In genomic region chr17:56767531-56768135, GRCm38 (mm10) we compare ENCODE assay signal across 26 mouse cellular contexts. TPM values are rescaled to one million over a fixed set of nuclear protein-coding genes. Genes with fewer than 3 reads are reported as not detected.
A peak's percentile ranks its signal among the peaks of the same experiment; 100 is the strongest.
DNase-seq lines count a peak whose midpoint lies in the region; ATAC-seq and TF ChIP-seq lines count a peak whose summit lies in the region.
"Had no signal": no experiment of that assay in that cellular context is flagged by ENCODE, and none has a peak within 500 bp of the region (broad histone marks: within the 10 kb centered on the region; RNA-seq: fewer than 3 reads in every experiment).

No protein-coding gene starts in this region.

- peak; percentile 41 for DNase-seq in cerebellum, adult 11 months
- DNase-seq in cerebellum, postnatal 36 days = no peak
- peak; percentile 53 for DNase-seq in cerebellum, adult 9-10 months
- no peak for DNase-seq in cerebellum, postnatal 25 days
- DNase-seq: adrenal gland, adult 8-10 months; adrenal gland, postnatal 25 days; gastrocnemius, adult 2 months; gastrocnemius, postnatal 14 days; heart, adult 18-20 months; heart, postnatal 10 days; heart, postnatal 4 days; kidney, adult 11 months; kidney, adult 8-10 months had no signal

- H3K4me2 ChIP-seq in intestine, postnatal 0 days (replicated peaks; ENCODE audit: low read depth) = no peak overlapping the region
- H3K4me2 ChIP-seq in intestine, embryonic 16.5 days (ENCODE audit: low read depth, low read length) = no peak overlapping the region
- H3K4me2 ChIP-seq: embryonic facial prominence, embryonic 12.5 days; embryonic facial prominence, embryonic 15.5 days; forebrain, embryonic 13.5 days; heart, embryonic 12.5 days; heart, embryonic 15.5 days; hindbrain, embryonic 14.5 days had no signal

- 92% methylated on average over 29 of the region's 29 CpGs for WGBS in intestine, postnatal 0 days
- WGBS in intestine, embryonic 16.5 days = 95% methylated on average over 29 of the region's 29 CpGs

- peak overlapping the region; percentile 28; the same call in 1 of the 2 replicates for H3K27ac ChIP-seq in intestine, postnatal 0 days (ENCODE audit: low read depth, low read length)
- no peak overlapping the region for H3K27ac ChIP-seq in intestine, embryonic 16.5 days (ENCODE audit: low read length)
- H3K27ac ChIP-seq: embryonic facial prominence, embryonic 12.5 days; embryonic facial prominence, embryonic 15.5 days; forebrain, embryonic 13.5 days; gastrocnemius, adult 2 months; heart, embryonic 15.5 days; hindbrain, embryonic 14.5 days; hindbrain, postnatal 0 days had no signal

- no peaks in the 10 kb centered on the region for H3K9me3 ChIP-seq in intestine, postnatal 0 days (ENCODE audit: control insufficient read depth)
- no peaks in the 10 kb centered on the region for H3K9me3 ChIP-seq in intestine, embryonic 16.5 days (ENCODE audit: control insufficient read depth, low read length)
- H3K9me3 ChIP-seq: embryonic facial prominence, embryonic 12.5 days; embryonic facial prominence, embryonic 15.5 days; forebrain, embryonic 13.5 days; heart, embryonic 12.5 days; heart, embryonic 15.5 days had no signal

- TF ChIP-seq CTCF in intestine, postnatal 0 days (IDR thresholded peaks at IDR 0.05; ENCODE audit: low read depth) = no peak

- no peak for ATAC-seq in intestine, postnatal 0 days
- no peak for ATAC-seq in intestine, embryonic 16.5 days
- ATAC-seq in frontal cortex, adult (ENCODE audit: low TSS enrichment) = no peak
- ATAC-seq: activated CD4-positive, CD25-positive, alpha-beta regulatory T cell, adult 4 months; forebrain, embryonic 13.5 days; forebrain, embryonic 16.5 days; hindbrain, postnatal 0 days; inflammation-experienced regulatory T-cells, adult 6 months had no signal

- 0 out of 2 replicates have a peak, but pooled peaks cover 4% of the 10 kb centered on the region for H3K4me1 ChIP-seq in intestine, postnatal 0 days (replicated peaks; ENCODE audit: control insufficient read depth, insufficient read depth, low read length)
- peaks cover 12% of the 10 kb centered on the region for H3K4me1 ChIP-seq in intestine, embryonic 16.5 days (ENCODE audit: control insufficient read depth, insufficient read depth, low read length)

- no peak overlapping the region for H3K9ac ChIP-seq in intestine, postnatal 0 days (ENCODE audit: low read depth, low read length)
- H3K9ac ChIP-seq in intestine, embryonic 16.5 days (ENCODE audit: low read depth, low read length) = no peak overlapping the region
- H3K9ac ChIP-seq: embryonic facial prominence, embryonic 12.5 days; embryonic facial prominence, embryonic 15.5 days; forebrain, embryonic 13.5 days; heart, embryonic 12.5 days; heart, embryonic 15.5 days; hindbrain, embryonic 14.5 days had no signal

- no peak overlapping the region for H3K4me3 ChIP-seq in intestine, postnatal 0 days (ENCODE audit: low read depth, low read length)
- no peak overlapping the region for H3K4me3 ChIP-seq in intestine, embryonic 16.5 days (ENCODE audit: low read length)
- H3K4me3 ChIP-seq: embryonic facial prominence, embryonic 12.5 days; embryonic facial prominence, embryonic 15.5 days; forebrain, embryonic 13.5 days; gastrocnemius, adult 2 months; heart, embryonic 12.5 days; heart, embryonic 15.5 days had no signal

- H3K36me3 ChIP-seq in intestine, postnatal 0 days (ENCODE audit: control insufficient read depth, insufficient read depth) = peaks cover 38% of the 10 kb centered on the region
- peaks cover 25% of the 10 kb centered on the region for H3K36me3 ChIP-seq in intestine, embryonic 16.5 days (ENCODE audit: control insufficient read depth, insufficient read depth, low read length)

- H3K27me3 ChIP-seq in intestine, postnatal 0 days (replicated peaks; ENCODE audit: control insufficient read depth, insufficient read depth, low read length) = no peaks in the 10 kb centered on the region
- H3K27me3 ChIP-seq in intestine, embryonic 16.5 days (replicated peaks; ENCODE audit: control insufficient read depth, insufficient read depth, low read length) = no peaks in the 10 kb centered on the region
- H3K27me3 ChIP-seq: embryonic facial prominence, embryonic 12.5 days; embryonic facial prominence, embryonic 15.5 days; forebrain, embryonic 13.5 days; heart, embryonic 12.5 days; heart, embryonic 15.5 days had no signal

RNA-seq across cellular contexts. Expression of gene Prr22, which starts 2.4 kb away (rescaled TPM):
- polyA plus RNA-seq in intestine, postnatal 0 days (2015; fragmentation: Nextera tagmentation; extraction: Ambion mirVana) = 0.25 and 0.51 TPM in 2 replicates
- polyA plus RNA-seq in intestine, embryonic 16.5 days (2015; fragmentation: Nextera tagmentation; extraction: Ambion mirVana) = 0.84 and 1.6 TPM in 2 replicates

RNA-seq across cellular contexts. Expression of gene Dus3l, which starts 3.1 kb away (rescaled TPM):
- polyA plus RNA-seq in intestine, postnatal 0 days (2015; fragmentation: Nextera tagmentation; extraction: Ambion mirVana) = 16.1 and 16.6 TPM in 2 replicates
- 37.6 and 40.0 TPM in 2 replicates for polyA plus RNA-seq in intestine, embryonic 16.5 days (2015; fragmentation: Nextera tagmentation; extraction: Ambion mirVana)

RNA-seq across cellular contexts. Expression of gene Nrtn, which starts 10.3 kb away (rescaled TPM):
- 20.6 and 21.0 TPM in 2 replicates for polyA plus RNA-seq in intestine, postnatal 0 days (2015; fragmentation: Nextera tagmentation; extraction: Ambion mirVana)
- polyA plus RNA-seq in intestine, embryonic 16.5 days (2015; fragmentation: Nextera tagmentation; extraction: Ambion mirVana) = 7.0 and 7.9 TPM in 2 replicates
- polyA plus RNA-seq: activated CD4-positive, CD25-positive, alpha-beta regulatory T cell, adult 4 months; inflammation-experienced regulatory T-cells, adult 6 months had no signal

RNA-seq across cellular contexts. Expression of gene Vmac, which starts 49.8 kb away (rescaled TPM):
- 9.6 and 13.4 TPM in 2 replicates for polyA plus RNA-seq in intestine, postnatal 0 days (2015; fragmentation: Nextera tagmentation; extraction: Ambion mirVana)
- polyA plus RNA-seq in intestine, embryonic 16.5 days (2015; fragmentation: Nextera tagmentation; extraction: Ambion mirVana) = 15.7 and 16.6 TPM in 2 replicates

RNA-seq across cellular contexts. Expression of gene Ndufa11, which starts 50.1 kb away (rescaled TPM):
- polyA plus RNA-seq in intestine, postnatal 0 days (2015; fragmentation: Nextera tagmentation; extraction: Ambion mirVana) = 660 and 718 TPM in 2 replicates
- 527 and 530 TPM in 2 replicates for polyA plus RNA-seq in intestine, embryonic 16.5 days (2015; fragmentation: Nextera tagmentation; extraction: Ambion mirVana)

Comparison
In these comparisons a context has a peak if more than half of its experiments do, and no peak if none do; other contexts are left out.
1. DNase-seq: peak in cerebellum, adult 11 months (single experiment) and cerebellum, adult 9-10 months (single experiment); none in cerebellum, postnatal 36 days (0 of 2) and cerebellum, postnatal 25 days (0 of 2).